Mouse (Mus musculus) ES-E14 (cell line): Measurements from ENCODE around the gene Gtf3c1.

ENCODE experiments used
- CHD2 ChIP-seq: IDR thresholded peaks from 2 replicates; pipeline ENCODE4 v1.6.1; 2014; ENCODE audit warnings: mild to moderate bottlenecking, low read depth, low read length, inconsistent platforms
- MAFK ChIP-seq: IDR thresholded peaks from 2 replicates; pipeline ENCODE4 v1.6.1; 2014; ENCODE audit warnings: mild to moderate bottlenecking, low read depth, low read length, inconsistent platforms; ENCODE audit not compliant: insufficient read depth

- TF ChIP-seq CHD2 (no peak), MAFK (no peak)
Measured at GRCm38 (mm10) chr7:125747316-125747690, 39.7 kb upstream of the Gtf3c1 start.
